Mouse (Mus musculus): ENCODE results near the gene Duxbl1.
"Not testable (repeated sequence)": the region's sequence is repeated elsewhere in the genome, so short reads cannot be mapped to it uniquely, and the experiment has no call there.

DNA sequence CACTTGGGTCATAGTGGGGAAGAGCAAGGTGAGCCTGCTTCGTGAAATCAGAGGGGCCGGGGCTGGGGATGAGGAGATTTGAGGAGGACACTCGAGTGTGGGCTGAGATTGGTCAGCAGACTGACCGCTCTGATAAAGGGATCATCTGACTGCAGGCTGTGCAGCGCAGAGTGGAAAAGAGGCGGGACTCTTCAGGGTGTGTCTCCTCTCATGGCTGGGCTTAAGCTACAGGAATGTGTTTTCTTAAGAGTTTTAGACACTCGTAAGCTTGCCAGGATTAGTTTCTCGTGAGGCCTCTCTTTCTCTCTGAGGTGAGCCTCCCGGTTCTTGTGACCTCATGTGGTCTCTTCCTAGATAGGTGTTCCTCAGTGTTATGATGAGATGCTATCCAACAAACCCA lies 43.2 kb downstream of the Duxbl1 start:
- not testable (repeated sequence) for TF ChIP-seq CTCF (IDR thresholded peaks at IDR 0.05; ENCODE audit: borderline replicate concordance, insufficient read depth, low read length); POLR2A (IDR thresholded peaks at IDR 0.05; ENCODE audit: low read depth, low read length)

Data from embryonic fibroblast, embryonic 13.5 days (primary cell).